Mouse (Mus musculus) bone marrow macrophage, adult 2 months (primary cell): Measurements from ENCODE around the gene Aldh16a1. TPM values are rescaled to one million over a fixed set of nuclear protein-coding genes. Genes with fewer than 3 reads are reported as not detected.
A peak's percentile ranks its signal among the peaks of the same experiment; 100 is the strongest.
"Not testable (repeated sequence)": the region's sequence is repeated elsewhere in the genome, so short reads cannot be mapped to it uniquely, and the experiment has no call there.

Source experiments
- H3K27ac ChIP-seq: 2 replicates; pipeline ENCODE4 v1.5.1; 2012; ENCODE audit warnings: low read depth, low read length; ENCODE audit not compliant: insufficient read depth
- H3K4me1 ChIP-seq: 2 replicates; pipeline ENCODE4 v1.6.1; 2012; ENCODE audit warnings: low read length; ENCODE audit not compliant: control insufficient read depth, insufficient read depth
- H3K4me3 ChIP-seq: 2 replicates; pipeline ENCODE4 v1.5.1; 2012; ENCODE audit warnings: mild to moderate bottlenecking, low read length, moderate library complexity; ENCODE audit not compliant: insufficient read depth
- CTCF ChIP-seq: IDR thresholded peaks from 2 replicates; pipeline ENCODE4 v1.5.1; 2012; ENCODE audit warnings: low read depth, mild to moderate bottlenecking, low read length, moderate library complexity
- POLR2A ChIP-seq: IDR thresholded peaks from 2 replicates; pipeline ENCODE4 v1.6.1; 2012; ENCODE audit warnings: mild to moderate bottlenecking, low read depth, low read length, borderline replicate concordance
- polyA plus RNA-seq: library from polyadenylated mRNA; stranded (reverse); fragments of >200 nt; gene quantifications from 2 replicates; pipeline ENCODE4 v1.2.4, GENCODE M21; 2012; ENCODE audit not compliant: missing spikeins, insufficient read depth, insufficient read length

Gene Aldh16a1
- polyA plus RNA-seq, 1 experiment = 89.0 TPM

DNA sequence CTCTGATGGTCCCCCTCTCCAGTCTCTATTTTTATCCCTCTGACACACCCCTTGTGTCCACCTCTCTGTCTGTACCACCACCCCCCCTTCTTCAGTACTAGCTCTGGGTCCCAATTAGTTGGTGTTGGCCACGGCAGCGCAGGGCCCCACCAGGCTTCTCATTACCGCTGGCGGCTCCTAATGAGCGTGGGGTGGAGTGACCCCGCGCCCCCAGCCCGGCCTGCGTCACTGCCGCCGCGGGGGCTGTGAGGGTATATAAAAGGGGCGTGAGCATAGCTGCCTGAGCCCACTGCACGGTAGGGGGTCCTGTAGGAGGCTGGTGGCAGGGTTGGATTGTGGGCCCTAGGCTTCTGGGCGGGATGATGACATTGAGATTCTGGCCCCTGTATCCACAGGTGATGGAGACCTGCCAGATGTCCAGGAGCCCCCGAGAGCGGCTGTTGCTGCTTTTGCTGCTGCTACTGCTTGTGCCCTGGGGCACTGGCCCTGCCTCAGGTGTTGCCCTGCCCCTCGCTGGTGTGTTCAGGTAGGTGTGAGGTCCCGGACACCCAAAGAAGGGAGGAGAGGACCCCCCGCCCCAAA, 26.6 kb upstream of the Aldh16a1 start, which contains the start of gene Pth2:
TSS of gene Pth2 (plus strand) at position 100 of the 582 bp plus-strand sequence.
- H3K4me1 ChIP-seq = peaks cover 7% of the 10 kb centered on the region
- no peak within 1 kb of the TSS for H3K4me3 ChIP-seq
- H3K27ac ChIP-seq = no peak within 1 kb of the TSS
- TF ChIP-seq CTCF = no peak
- TF ChIP-seq POLR2A = no peak

DNA sequence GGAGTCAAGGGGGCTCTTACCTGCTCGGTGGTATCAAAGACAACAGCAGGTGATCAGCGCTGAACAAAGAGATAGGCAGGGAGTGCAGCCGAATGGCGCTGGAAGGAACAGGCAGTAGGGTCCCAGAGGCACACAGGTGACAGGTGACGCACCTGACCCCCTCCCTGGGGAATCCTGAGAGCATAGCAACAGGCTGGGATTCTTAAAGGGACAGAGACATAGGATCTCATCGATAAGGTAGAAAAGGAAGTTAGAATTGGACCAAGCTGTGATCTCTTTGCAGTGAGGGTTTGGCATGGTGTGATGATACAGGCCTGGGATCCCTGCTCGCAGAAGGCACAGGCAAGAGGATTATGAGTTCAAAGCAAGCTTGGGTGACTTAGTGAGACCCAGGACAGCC, 25.1 kb upstream of the Aldh16a1 start, which contains the start of gene Gfy:
TSS of gene Gfy (minus strand) at position 101 of the 400 bp plus-strand sequence.
- Histone ChIP-seq H3K4me3 (no peak within 1 kb of the TSS), H3K4me1 (peaks cover 7% of the 10 kb centered on the region), H3K27ac (no peak within 1 kb of the TSS)
- TF ChIP-seq POLR2A (no peak), CTCF (no peak)

GRCm38 (mm10) chr7:45178550-45178949, 24.2 kb upstream of the Aldh16a1 start:
- H3K27ac ChIP-seq = no peak overlapping the region
- no peak for TF ChIP-seq CTCF
- TF ChIP-seq POLR2A = no peak
- peaks cover 7% of the 10 kb centered on the region for H3K4me1 ChIP-seq
- H3K4me3 ChIP-seq = no peak overlapping the region

DNA sequence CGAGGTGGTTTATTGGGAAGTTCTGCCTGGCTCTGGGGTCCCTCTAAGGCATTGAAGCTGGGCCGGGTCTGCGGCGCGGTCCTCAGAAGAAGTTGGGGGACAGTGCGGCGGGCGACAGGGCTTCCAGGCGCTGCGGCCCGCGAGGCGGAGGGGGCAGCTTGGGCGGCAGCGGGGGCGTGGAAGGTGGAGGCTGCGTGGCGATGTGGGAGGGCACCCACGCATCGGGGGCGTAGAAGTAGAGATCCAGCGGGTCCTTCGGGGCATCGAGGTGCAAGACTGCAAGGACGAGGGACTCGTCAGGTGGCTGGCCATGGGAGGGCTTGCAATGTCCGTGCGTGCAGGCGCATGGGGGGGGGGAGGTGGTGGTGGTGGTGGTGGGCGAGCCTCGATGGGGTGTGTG, 22.0 kb upstream of the Aldh16a1 start:
- TF ChIP-seq CTCF = no peak
- TF ChIP-seq POLR2A = no peak

GRCm38 (mm10) chr7:45175929-45176328, 21.5 kb upstream of the Aldh16a1 start:
- no peak overlapping the region for H3K4me3 ChIP-seq
- TF ChIP-seq CTCF = no peak
- TF ChIP-seq POLR2A = no peak
- no peaks in the 10 kb centered on the region for H3K4me1 ChIP-seq
- H3K27ac ChIP-seq = no peak overlapping the region

More for the DNA sequence above, 22.0 kb upstream of the Aldh16a1 start:
- no peak overlapping the region for H3K4me3 ChIP-seq
- no peaks in the 10 kb centered on the region for H3K4me1 ChIP-seq
- H3K27ac ChIP-seq = no peak overlapping the region

DNA sequence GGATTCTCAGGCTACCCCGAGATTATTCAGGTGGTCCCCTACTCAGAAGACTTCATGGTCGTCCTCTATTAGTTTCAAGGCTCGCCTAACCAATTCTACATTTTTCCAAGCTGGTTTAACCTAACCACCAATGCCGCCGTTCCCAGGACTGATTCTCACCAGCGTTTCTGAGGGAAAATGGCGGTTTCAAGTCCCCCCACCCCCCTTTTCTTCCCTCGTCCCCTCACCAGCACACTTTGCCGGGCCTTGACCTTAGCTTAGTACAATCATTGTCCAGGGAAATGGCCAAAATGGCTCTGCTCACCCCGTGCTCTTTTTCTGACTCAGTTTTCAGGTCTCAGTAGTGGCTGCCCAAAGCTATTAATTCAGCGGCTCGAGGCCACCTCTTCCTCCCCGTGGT, 21.0 kb upstream of the Aldh16a1 start:
- no peak for TF ChIP-seq CTCF
- no peak for TF ChIP-seq POLR2A
- Histone ChIP-seq H3K4me3 (no peak overlapping the region), H3K4me1 (no peaks in the 10 kb centered on the region), H3K27ac (no peak overlapping the region)

DNA sequence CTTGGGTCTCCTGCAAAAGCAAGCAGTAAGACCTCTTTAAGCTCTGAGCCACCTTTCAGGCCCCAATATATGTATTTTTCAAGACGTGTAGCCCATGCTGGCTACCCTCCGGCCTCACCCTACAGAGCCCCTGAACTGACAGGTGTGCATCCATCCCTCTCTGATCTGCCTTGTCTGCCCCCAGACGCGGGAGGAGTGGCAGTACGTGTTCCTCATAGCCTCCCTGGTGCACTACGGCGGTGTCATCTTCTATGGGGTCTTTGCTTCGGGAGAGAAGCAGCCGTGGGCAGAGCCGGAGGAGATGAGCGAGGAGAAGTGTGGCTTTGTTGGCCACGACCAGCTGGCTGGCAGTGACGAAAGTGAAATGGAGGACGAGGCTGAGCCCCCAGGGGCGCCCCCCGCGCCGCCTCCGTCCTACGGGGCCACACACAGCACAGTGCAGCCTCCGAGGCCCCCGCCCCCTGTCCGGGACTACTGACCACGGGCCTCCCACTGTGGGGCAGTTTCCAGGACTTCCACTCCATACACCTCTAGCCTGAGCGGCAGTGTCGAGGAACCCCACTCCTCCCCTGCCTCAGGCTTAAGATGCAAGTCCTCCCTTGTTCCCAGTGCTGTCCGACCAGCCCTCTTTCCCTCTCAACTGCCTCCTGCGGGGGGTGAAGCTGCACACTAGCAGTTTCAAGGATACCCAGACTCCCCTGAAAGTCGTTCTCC, 20.3 kb upstream of the Aldh16a1 start:
- H3K4me3 ChIP-seq = no peak overlapping the region
- H3K27ac ChIP-seq = no peak overlapping the region
- H3K4me1 ChIP-seq = no peaks in the 10 kb centered on the region
- TF ChIP-seq POLR2A = no peak
- no peak for TF ChIP-seq CTCF

DNA sequence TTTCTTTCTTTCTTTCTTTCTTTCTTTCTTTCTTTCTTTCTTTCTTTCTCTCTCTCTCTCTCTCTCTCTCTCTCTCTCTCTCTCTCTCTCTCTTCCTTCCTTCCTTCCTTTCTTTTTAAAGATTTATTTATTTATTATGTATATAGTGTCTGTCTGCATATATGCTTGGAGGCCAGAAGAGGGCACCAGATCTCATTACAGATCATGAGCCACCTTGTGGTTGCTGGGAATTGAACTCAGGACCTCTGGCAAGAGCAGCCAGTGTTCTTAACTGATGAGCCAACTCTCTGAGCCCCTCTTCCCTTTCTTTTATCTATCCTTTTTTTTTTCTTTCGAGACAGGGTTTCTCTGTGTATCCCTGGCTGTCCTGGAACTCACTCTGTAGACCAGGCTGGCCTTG, 19.4 kb upstream of the Aldh16a1 start:
- H3K4me3 ChIP-seq, H3K4me1 ChIP-seq, H3K27ac ChIP-seq: not testable (repeated sequence)

GRCm38 (mm10) chr7:45172974-45173373, 18.6 kb upstream of the Aldh16a1 start:
- Histone ChIP-seq H3K27ac (no peak overlapping the region), H3K4me1 (no peaks in the 10 kb centered on the region), H3K4me3 (no peak overlapping the region)
- no peak for TF ChIP-seq POLR2A
- peak; percentile 36; the same call in 1 of the 2 replicates for TF ChIP-seq CTCF

GRCm38 (mm10) chr7:45169495-45169894, 15.1 kb upstream of the Aldh16a1 start:
- Histone ChIP-seq H3K27ac (no peak overlapping the region), H3K4me3 (no peak overlapping the region), H3K4me1 (no peaks in the 10 kb centered on the region)
- TF ChIP-seq POLR2A (no peak), CTCF (no peak)

DNA sequence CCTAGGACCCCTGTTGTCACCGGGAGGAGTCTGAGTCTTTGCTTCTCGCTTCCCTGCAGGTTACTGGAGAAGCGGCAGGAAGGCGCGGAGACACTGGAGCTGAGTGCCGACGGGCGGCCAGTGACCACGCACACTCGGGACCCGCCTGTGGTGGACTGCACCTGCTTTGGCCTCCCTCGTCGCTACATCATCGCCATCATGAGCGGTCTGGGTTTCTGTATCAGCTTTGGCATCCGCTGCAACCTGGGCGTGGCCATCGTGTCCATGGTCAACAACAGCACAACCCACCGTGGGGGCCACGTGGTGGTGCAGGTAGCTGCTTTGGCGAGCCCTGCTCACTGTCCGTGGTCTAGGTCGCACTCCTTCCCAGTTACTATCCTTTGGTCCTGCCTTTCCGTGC, 14.3 kb upstream of the Aldh16a1 start:
- TF ChIP-seq CTCF = no peak
- TF ChIP-seq POLR2A = no peak
- no peak overlapping the region for H3K27ac ChIP-seq
- H3K4me1 ChIP-seq = no peaks in the 10 kb centered on the region
- no peak overlapping the region for H3K4me3 ChIP-seq
